Mouse (Mus musculus): ENCODE measurements around the gene Mgat4b. TPM values are rescaled to one million over a fixed set of nuclear protein-coding genes. Genes with fewer than 3 reads are reported as not detected.

Mgat4b gene
- polyA plus RNA-seq (2012; ENCODE audit: low replicate concordance) = 42.8 and 75.2 TPM in 2 replicates

GRCm38 (mm10) chr11:50210505-50211151 is at the start of gene Mgat4b, which contains the start of gene Sqstm1:
Mgat4b (plus strand) TSS chr11:50210890.
Sqstm1 (minus strand) TSS chr11:50210827.

DNA sequence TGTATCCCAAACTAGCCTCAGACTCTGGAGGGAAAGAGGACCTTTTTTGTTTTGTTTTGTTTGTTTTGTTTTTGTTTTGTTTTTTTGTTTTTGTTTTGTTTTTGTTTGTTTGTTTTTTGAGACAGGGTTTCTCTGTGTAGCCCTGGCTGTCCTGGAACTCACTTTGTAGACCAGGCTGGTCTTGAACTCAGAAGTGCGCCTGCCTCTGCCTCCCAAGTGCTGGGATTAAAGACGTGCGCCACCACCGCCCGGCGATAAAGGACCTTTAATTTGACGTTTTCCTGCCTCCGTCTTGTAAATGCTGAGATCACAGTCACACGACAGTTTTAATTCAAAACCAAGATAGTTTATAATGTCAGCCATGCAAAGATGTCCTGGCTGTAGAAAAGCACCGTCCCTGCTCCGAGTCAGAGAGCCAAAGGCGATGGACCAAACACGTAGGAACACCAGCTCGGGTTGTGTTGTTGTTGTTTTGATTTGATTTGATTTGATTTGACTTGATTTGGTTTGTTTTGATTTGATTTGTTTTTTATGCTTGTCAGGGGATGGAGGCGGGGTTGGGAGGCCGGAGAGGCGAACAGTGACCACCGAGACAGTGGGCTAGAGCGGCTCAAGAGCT is 36.5 kb upstream of the Mgat4b start, which contains the start of gene Mrnip:
Gene Mrnip (plus strand): TSS at position 334 of the 619 bp plus-strand sequence.

GRCm38 (mm10) chr11:50238324-50238723 is 27.6 kb downstream of the Mgat4b start, which contains the start of gene Ltc4s:
Ltc4s (minus strand) TSS chr11:50238616.

Other genes starting within 250 kb of the Mgat4b start
- gene Rnf130, start 185.5 kb upstream of the Mgat4b start, polyA plus RNA-seq (2012; ENCODE audit: low replicate concordance) = 51.5 and 139 TPM in 2 replicates
- 44.4 and 74.4 TPM in 2 replicates for gene Tbc1d9b, start 79.5 kb upstream of the Mgat4b start, polyA plus RNA-seq (2012; ENCODE audit: low replicate concordance)
- 1.4 and 4.4 TPM in 2 replicates for gene Mrnip, start 36.4 kb upstream of the Mgat4b start, polyA plus RNA-seq (2012; ENCODE audit: low replicate concordance)
- gene Sqstm1, start 63 bp upstream of the Mgat4b start, polyA plus RNA-seq (2012; ENCODE audit: low replicate concordance) = 157 and 255 TPM in 2 replicates
- 1.3 and 4.6 TPM in 2 replicates for gene Ltc4s, start 27.7 kb downstream of the Mgat4b start, polyA plus RNA-seq (2012; ENCODE audit: low replicate concordance)
- gene Maml1, start 81.4 kb downstream of the Mgat4b start, polyA plus RNA-seq (2012; ENCODE audit: low replicate concordance) = 24.7 and 30.0 TPM in 2 replicates
- gene Canx, start 114.8 kb downstream of the Mgat4b start, polyA plus RNA-seq (2012; ENCODE audit: low replicate concordance) = 12.9 and 68.4 TPM in 2 replicates
- gene Cby3, start 143.6 kb downstream of the Mgat4b start, polyA plus RNA-seq (2012; ENCODE audit: low replicate concordance) = not detected in 2 replicates
- 214 and 234 TPM in 2 replicates for gene Hnrnph1, start 166.1 kb downstream of the Mgat4b start, polyA plus RNA-seq (2012; ENCODE audit: low replicate concordance)
- gene Rufy1, start 220.2 kb downstream of the Mgat4b start, polyA plus RNA-seq (2012; ENCODE audit: low replicate concordance) = 14.8 and 20.6 TPM in 2 replicates